Mouse (Mus musculus) hindbrain, embryonic 11.5 days (tissue): ENCODE data around the gene Maml3. TPM values are rescaled to one million over a fixed set of nuclear protein-coding genes. Genes with fewer than 3 reads are reported as not detected.

Experiments
- ATAC-seq: fragments of 200-750 bp; cut with Nextera tagmentation; 2 replicates; pipeline ENCODE4 v1.8.0; 2017; ENCODE audit warnings: mild to moderate bottlenecking, moderate TSS enrichment, moderate library complexity; ENCODE audit not compliant: low FRiP score
- DNase-seq: peaks from one replicate; pipeline ENCODE4 v3.0.0-alpha.2; 2015; ENCODE audit warnings: low spot score
- H3K27ac ChIP-seq: fragments of 300-500 bp; sonication (generic); 2 replicates; pipeline ENCODE4 v1.5.1; 2014; ENCODE audit warnings: mild to moderate bottlenecking, low read depth, low read length
- H3K27me3 ChIP-seq: fragments of 300-500 bp; sonication (generic); 2 replicates; pipeline ENCODE4 v1.6.1; 2014; ENCODE audit warnings: mild to moderate bottlenecking, low read length, moderate library complexity, mixed read lengths; ENCODE audit not compliant: control insufficient read depth, insufficient read depth
- H3K36me3 ChIP-seq: fragments of 300-500 bp; sonication (generic); 2 replicates; pipeline ENCODE4 v1.6.1; 2014; ENCODE audit warnings: mild to moderate bottlenecking, low read length, moderate library complexity, mixed read lengths; ENCODE audit not compliant: control insufficient read depth, insufficient read depth
- H3K4me1 ChIP-seq: fragments of 300-500 bp; sonication (generic); replicated peaks from 2 replicates; pipeline ENCODE4 v1.6.1; 2014; ENCODE audit warnings: low read length, mixed read lengths; ENCODE audit not compliant: control insufficient read depth, insufficient read depth
- H3K4me2 ChIP-seq: fragments of 300-500 bp; sonication (generic); replicated peaks from 2 replicates; pipeline ENCODE4 v1.6.1; 2014; ENCODE audit warnings: mild to moderate bottlenecking, low read depth, low read length
- H3K4me3 ChIP-seq: fragments of 300-500 bp; sonication (generic); 2 replicates; pipeline ENCODE4 v1.5.1; 2014; ENCODE audit warnings: low read depth, low read length
- H3K9ac ChIP-seq: fragments of 300-500 bp; sonication (generic); 2 replicates; pipeline ENCODE4 v1.6.1; 2014; ENCODE audit warnings: low read depth, low read length
- H3K9me3 ChIP-seq: fragments of 300-500 bp; sonication (generic); 2 replicates; pipeline ENCODE4 v1.6.1; 2016; ENCODE audit warnings: low read length; ENCODE audit not compliant: control insufficient read depth
- WGBS: fragments of 180-500 bp; shearing (Covaris S2); extraction: QIAGEN DNeasy Blood & Tissue Kit; methylation state at CpG from one replicate; pipeline ENCODE4 v1.1.7; 2014; 5-methylcytosine and 5-hydroxymethylcytosine counted together
- polyA plus RNA-seq: library from polyadenylated mRNA; unstranded; fragments of >200 nt; fragmentation: Nextera tagmentation; extraction: Ambion mirVana; gene quantifications from 2 replicates; pipeline ENCODE4 v1.2.1, GENCODE M21; 2014

Gene Maml3
- polyA plus RNA-seq, 1 experiment from 2014 or later, result 7.5 TPM

- no peaks in the 10 kb centered on the region for H3K4me1 ChIP-seq
- H3K4me3 ChIP-seq, result no peak overlapping the region
- DNase-seq (no peak), ATAC-seq (no peak)
- H3K27ac ChIP-seq, result no peak overlapping the region
- peaks cover 2% of the 10 kb centered on the region for H3K36me3 ChIP-seq
- H3K9me3 ChIP-seq, result no peaks in the 10 kb centered on the region
- WGBS, result 93% methylated on average over 6 of the region's 6 CpGs
- H3K9ac ChIP-seq, result no peak overlapping the region
- no peaks in the 10 kb centered on the region for H3K27me3 ChIP-seq
- H3K4me2 ChIP-seq, result no peak overlapping the region
Observed at GRCm38 (mm10) chr3:51685539-51685938, 419.3 kb downstream of the Maml3 start.

- WGBS, result 86% methylated on average over 3 of the region's 3 CpGs
- DNase-seq (no peak), ATAC-seq (no peak)
- Histone ChIP-seq H3K27ac (no peak overlapping the region), H3K4me2 (no peak overlapping the region), H3K27me3 (no peaks in the 10 kb centered on the region), H3K4me1 (no peaks in the 10 kb centered on the region), H3K36me3 (no peaks in the 10 kb centered on the region), H3K9ac (no peak overlapping the region), H3K4me3 (no peak overlapping the region), H3K9me3 (no peaks in the 10 kb centered on the region)
Observed at GRCm38 (mm10) chr3:51674963-51675362, 429.9 kb downstream of the Maml3 start.

GRCm38 (mm10) chr3:51673408-51674086 lies 431.3 kb downstream of the Maml3 start:
- WGBS, result 73% methylated on average over 21 of the region's 21 CpGs
- H3K9me3 ChIP-seq, result no peaks in the 10 kb centered on the region
- no peak overlapping the region for H3K4me2 ChIP-seq
- DNase-seq, result peak; percentile 54
- H3K27ac ChIP-seq, result no peak overlapping the region
- no peaks in the 10 kb centered on the region for H3K4me1 ChIP-seq
- no peak overlapping the region for H3K4me3 ChIP-seq
- ATAC-seq, result 0 out of 2 replicates have a peak, but pooled peaks have one; percentile 25
- H3K27me3 ChIP-seq, result no peaks in the 10 kb centered on the region
- H3K9ac ChIP-seq, result no peak overlapping the region
- H3K36me3 ChIP-seq, result no peaks in the 10 kb centered on the region

GRCm38 (mm10) chr3:51672631-51673030 lies 432.2 kb downstream of the Maml3 start:
- WGBS, result 49% methylated on average over 4 of the region's 4 CpGs
- H3K9ac ChIP-seq, result no peak overlapping the region

GRCm38 (mm10) chr3:51671071-51671469 lies 433.8 kb downstream of the Maml3 start:
- Histone ChIP-seq H3K4me3 (no peak overlapping the region), H3K4me2 (no peak overlapping the region), H3K36me3 (no peaks in the 10 kb centered on the region), H3K9ac (no peak overlapping the region), H3K27ac (no peak overlapping the region), H3K9me3 (no peaks in the 10 kb centered on the region), H3K4me1 (no peaks in the 10 kb centered on the region), H3K27me3 (no peaks in the 10 kb centered on the region)
- ATAC-seq (no peak), DNase-seq (no peak)
- 86% methylated on average over 1 of the region's 1 CpGs for WGBS

More at GRCm38 (mm10) chr3:51672631-51673030, 432.2 kb downstream of the Maml3 start:
- Histone ChIP-seq H3K27ac (no peak overlapping the region), H3K36me3 (no peaks in the 10 kb centered on the region), H3K9me3 (no peaks in the 10 kb centered on the region), H3K4me1 (no peaks in the 10 kb centered on the region), H3K4me3 (no peak overlapping the region), H3K27me3 (no peaks in the 10 kb centered on the region), H3K4me2 (no peak overlapping the region)
- DNase-seq (no peak), ATAC-seq (no peak)

- Histone ChIP-seq H3K36me3 (no peaks in the 10 kb centered on the region), H3K4me2 (no peak overlapping the region), H3K4me1 (no peaks in the 10 kb centered on the region), H3K27me3 (no peaks in the 10 kb centered on the region), H3K27ac (no peak overlapping the region), H3K4me3 (no peak overlapping the region), H3K9ac (no peak overlapping the region), H3K9me3 (no peaks in the 10 kb centered on the region)
- ATAC-seq (no peak), DNase-seq (no peak)
- 82% methylated on average over 5 of the region's 5 CpGs for WGBS
Observed at GRCm38 (mm10) chr3:51670414-51671070, 434.3 kb downstream of the Maml3 start.

- Histone ChIP-seq H3K27me3 (no peaks in the 10 kb centered on the region), H3K4me1 (no peaks in the 10 kb centered on the region), H3K36me3 (no peaks in the 10 kb centered on the region), H3K4me2 (no peak overlapping the region), H3K9ac (no peak overlapping the region), H3K4me3 (no peak overlapping the region), H3K27ac (no peak overlapping the region), H3K9me3 (no peaks in the 10 kb centered on the region)
- 43% methylated on average over 2 of the region's 2 CpGs for WGBS
- DNase-seq, result no peak
- ATAC-seq, result no peak
Observed at GRCm38 (mm10) chr3:51668607-51669006, 436.3 kb downstream of the Maml3 start.

- DNase-seq (no peak), ATAC-seq (no peak)
- Histone ChIP-seq H3K9me3 (no peaks in the 10 kb centered on the region), H3K27ac (no peak overlapping the region), H3K4me3 (no peak overlapping the region), H3K27me3 (no peaks in the 10 kb centered on the region), H3K36me3 (no peaks in the 10 kb centered on the region), H3K9ac (no peak overlapping the region), H3K4me1 (no peaks in the 10 kb centered on the region), H3K4me2 (no peak overlapping the region)
- 68% methylated on average over 6 of the region's 6 CpGs for WGBS
Observed at GRCm38 (mm10) chr3:51662557-51662956, 442.3 kb downstream of the Maml3 start.
